Mouse (Mus musculus) midbrain, embryonic 10.5 days (tissue): ENCODE measurements around the gene Cdr1. TPM values are rescaled to one million over a fixed set of nuclear protein-coding genes. Genes with fewer than 3 reads are reported as not detected.

Experiments used
- DNase-seq: peaks from one replicate; pipeline ENCODE4 v3.0.0-alpha.2; 2017; ENCODE audit warnings: low spot score
- H3K27ac ChIP-seq: fragments of 300-500 bp; sonication (generic); replicated peaks from 2 replicates; pipeline ENCODE4 v1.5.1; 2016; ENCODE audit warnings: mild to moderate bottlenecking
- H3K27me3 ChIP-seq: fragments of 300-500 bp; sonication (generic); 2 replicates; pipeline ENCODE4 v1.6.1; 2016; ENCODE audit warnings: low read depth, mild to moderate bottlenecking; ENCODE audit not compliant: poor library complexity, severe bottlenecking
- H3K36me3 ChIP-seq: fragments of 300-500 bp; sonication (generic); 2 replicates; pipeline ENCODE4 v1.6.1; 2016; ENCODE audit warnings: mild to moderate bottlenecking, moderate library complexity
- H3K4me1 ChIP-seq: fragments of 300-500 bp; sonication (generic); 2 replicates; pipeline ENCODE4 v1.6.1; 2016
- H3K4me3 ChIP-seq: fragments of 300-500 bp; sonication (generic); 2 replicates; pipeline ENCODE4 v1.5.1; 2016; ENCODE audit warnings: mild to moderate bottlenecking, moderate library complexity
- H3K9me3 ChIP-seq: fragments of 300-500 bp; sonication (generic); replicated peaks from 2 replicates; pipeline ENCODE4 v1.6.1; 2016; ENCODE audit warnings: mild to moderate bottlenecking
- WGBS: fragments of 180-500 bp; shearing (Covaris S2); methylation state at CpG from one replicate; pipeline ENCODE4 v1.1.7; 2016; 5-methylcytosine and 5-hydroxymethylcytosine counted together
- microRNA-seq: library from miRNA; unstranded; fragments of <30 nt; microRNA quantifications from one replicate; pipeline ENCODE4, GENCODE M21; 2017
- polyA plus RNA-seq: library from polyadenylated mRNA; unstranded; fragments of >200 nt; fragmentation: Nextera tagmentation; extraction: Ambion mirVana; gene quantifications from 2 replicates; pipeline ENCODE4 v1.2.1, GENCODE M21; 2016

The Cdr1 gene
- polyA plus RNA-seq = not detected in 2 replicates

DNA sequence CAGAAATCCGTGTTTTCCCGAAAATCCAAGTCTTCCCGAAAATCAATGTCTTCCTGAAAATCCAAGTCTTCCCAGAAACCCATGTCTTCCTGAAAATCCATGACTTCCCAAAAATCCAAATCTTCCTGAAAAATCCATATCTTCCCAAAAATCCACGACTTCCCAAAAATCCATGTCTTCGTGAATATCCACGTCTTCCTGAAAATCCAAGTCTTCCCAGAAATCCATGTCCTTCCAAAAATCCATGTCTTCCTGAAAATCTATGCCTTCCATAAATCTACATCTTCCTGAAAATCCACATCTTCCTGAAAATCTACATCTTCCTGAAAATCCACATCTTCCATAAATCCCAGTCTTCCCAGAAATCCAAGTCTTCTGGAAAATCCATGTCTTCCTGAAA lies at the start of gene Cdr1:
Gene Cdr1, minus strand, starts transcription at position 101 of the 400 bp plus-strand sequence.
- Histone ChIP-seq H3K4me3 (no peak within 1 kb of the TSS), H3K27ac (no peak within 1 kb of the TSS), H3K36me3 (no peaks in the 10 kb centered on the region), H3K4me1 (no peaks in the 10 kb centered on the region), H3K9me3 (peaks cover 19% of the 10 kb centered on the region; the same call in 1 of the 2 replicates), H3K27me3 (no peaks in the 10 kb centered on the region)
- DNase-seq = no peak
- WGBS = 92% methylated on average over 6 of the region's 6 CpGs

DNA sequence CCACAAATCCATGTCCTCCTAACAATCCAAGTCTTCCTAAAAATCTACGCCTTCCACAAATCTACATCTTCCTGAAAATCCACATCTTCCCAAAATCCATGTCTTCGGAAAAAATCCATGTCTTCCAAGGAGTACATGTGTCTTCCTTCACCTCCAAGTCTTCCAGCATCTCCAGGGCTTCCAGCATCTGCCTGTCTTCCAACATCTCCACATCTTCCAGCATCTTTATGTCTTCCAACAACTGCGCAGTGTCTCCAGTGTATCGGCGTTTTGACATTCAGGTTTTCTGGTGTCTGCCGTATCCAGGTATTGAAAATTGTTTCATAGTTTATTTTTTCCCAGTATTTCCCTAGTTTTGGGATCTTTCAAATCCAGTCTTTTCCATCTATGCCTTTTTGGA lies 511 bp upstream of the Cdr1 start:
- 93% methylated on average over 6 of the region's 6 CpGs for WGBS
- H3K4me3 ChIP-seq = no peak overlapping the region
- no peaks in the 10 kb centered on the region for H3K4me1 ChIP-seq
- no peak overlapping the region for H3K27ac ChIP-seq
- H3K36me3 ChIP-seq = no peaks in the 10 kb centered on the region
- DNase-seq = no peak
- no peaks in the 10 kb centered on the region for H3K27me3 ChIP-seq
- peaks cover 19% of the 10 kb centered on the region; the same call in 1 of the 2 replicates for H3K9me3 ChIP-seq

GRCm38 (mm10) chrX:61166519-61166918 lies 18.8 kb downstream of the Cdr1 start:
- no peak for DNase-seq
- no peaks in the 10 kb centered on the region for H3K27me3 ChIP-seq
- H3K27ac ChIP-seq = no peak overlapping the region
- no peaks in the 10 kb centered on the region for H3K4me1 ChIP-seq
- no peak overlapping the region for H3K4me3 ChIP-seq
- 42% methylated on average over 2 of the region's 2 CpGs for WGBS
- H3K9me3 ChIP-seq = no peaks in the 10 kb centered on the region
- H3K36me3 ChIP-seq = no peaks in the 10 kb centered on the region

GRCm38 (mm10) chrX:61161249-61161648 lies 24.1 kb downstream of the Cdr1 start:
- H3K36me3 ChIP-seq = no peaks in the 10 kb centered on the region
- H3K4me3 ChIP-seq = no peak overlapping the region
- H3K27me3 ChIP-seq = no peaks in the 10 kb centered on the region
- H3K4me1 ChIP-seq = no peaks in the 10 kb centered on the region
- no peak for DNase-seq
- no peaks in the 10 kb centered on the region for H3K9me3 ChIP-seq
- WGBS = 77% methylated on average over 2 of the region's 2 CpGs
- no peak overlapping the region for H3K27ac ChIP-seq

- H3K27me3 ChIP-seq = no peaks in the 10 kb centered on the region
- no peaks in the 10 kb centered on the region for H3K4me1 ChIP-seq
- no peak overlapping the region for H3K4me3 ChIP-seq
- H3K9me3 ChIP-seq = no peaks in the 10 kb centered on the region
- no peak for DNase-seq
- 70% methylated on average over 1 of the region's 1 CpGs for WGBS
- no peaks in the 10 kb centered on the region for H3K36me3 ChIP-seq
- no peak overlapping the region for H3K27ac ChIP-seq
Observed at GRCm38 (mm10) chrX:61154657-61155256, 30.6 kb downstream of the Cdr1 start.

GRCm38 (mm10) chrX:61154246-61154645 lies 31.1 kb downstream of the Cdr1 start:
- Histone ChIP-seq H3K9me3 (no peaks in the 10 kb centered on the region), H3K4me3 (no peak overlapping the region), H3K36me3 (no peaks in the 10 kb centered on the region), H3K27me3 (no peaks in the 10 kb centered on the region), H3K4me1 (no peaks in the 10 kb centered on the region), H3K27ac (no peak overlapping the region)
- no peak for DNase-seq
- 57% methylated on average over 3 of the region's 3 CpGs for WGBS

- 29% methylated on average over 2 of the region's 2 CpGs for WGBS
- H3K9me3 ChIP-seq = no peaks in the 10 kb centered on the region
Observed at GRCm38 (mm10) chrX:61146569-61146968, 38.8 kb downstream of the Cdr1 start.

DNA sequence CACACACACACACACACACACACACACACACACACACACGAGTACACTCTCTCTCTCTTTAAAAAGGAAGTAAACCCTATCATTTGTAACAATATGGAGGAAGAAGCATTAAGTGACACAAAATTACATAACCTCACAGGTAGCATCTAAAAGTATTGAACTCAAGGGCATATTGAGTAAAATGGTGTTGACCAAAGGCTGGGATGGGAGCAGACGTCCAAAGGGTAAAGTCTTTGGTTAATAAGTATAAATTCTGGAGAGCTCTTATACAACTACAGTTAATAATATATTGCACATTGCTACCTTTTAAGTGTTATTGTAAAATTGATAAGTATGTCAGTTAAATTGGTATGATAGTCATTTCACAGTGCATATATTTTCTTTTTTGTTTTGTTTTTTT lies 39.9 kb downstream of the Cdr1 start:
- no peaks in the 10 kb centered on the region for H3K4me1 ChIP-seq
- no peaks in the 10 kb centered on the region for H3K36me3 ChIP-seq
- DNase-seq = no peak
- H3K27ac ChIP-seq = no peak overlapping the region
- H3K9me3 ChIP-seq = no peaks in the 10 kb centered on the region
- 73% methylated on average over 2 of the region's 2 CpGs for WGBS
- no peaks in the 10 kb centered on the region for H3K27me3 ChIP-seq
- no peak overlapping the region for H3K4me3 ChIP-seq

More at GRCm38 (mm10) chrX:61146569-61146968, 38.8 kb downstream of the Cdr1 start:
- Histone ChIP-seq H3K4me3 (no peak overlapping the region), H3K27ac (no peak overlapping the region), H3K36me3 (no peaks in the 10 kb centered on the region), H3K4me1 (no peaks in the 10 kb centered on the region), H3K27me3 (no peaks in the 10 kb centered on the region)
- no peak for DNase-seq

DNA sequence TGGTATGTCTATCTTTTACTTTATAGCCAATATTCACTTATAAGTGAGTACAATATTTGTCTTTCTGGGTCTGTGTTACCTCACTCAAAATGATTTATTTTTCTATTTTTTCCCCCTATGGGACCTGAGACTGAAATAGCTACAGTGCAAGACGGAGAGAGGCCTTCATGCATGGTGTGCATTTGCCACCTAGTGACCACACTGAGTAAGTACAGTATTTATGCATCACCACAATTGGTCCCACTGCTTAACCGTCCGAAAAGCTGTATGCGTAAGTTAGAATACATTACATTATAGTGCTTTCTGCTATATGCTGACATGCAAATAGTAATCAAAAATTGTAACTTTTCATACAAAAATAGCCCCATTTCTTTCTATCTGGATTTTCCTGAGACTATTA lies 50.8 kb downstream of the Cdr1 start:
- no peak overlapping the region for H3K27ac ChIP-seq
- H3K27me3 ChIP-seq = no peaks in the 10 kb centered on the region
- no peak for DNase-seq
- H3K4me3 ChIP-seq = no peak overlapping the region
- H3K36me3 ChIP-seq = no peaks in the 10 kb centered on the region
- 78% methylated on average over 4 of the region's 4 CpGs for WGBS
- no peaks in the 10 kb centered on the region for H3K9me3 ChIP-seq
- H3K4me1 ChIP-seq = no peaks in the 10 kb centered on the region

Small RNA genes lying within 50 kb of the gene (microRNA-seq; reads per million reads assigned to microRNA genes)
- not detected for gene Gm24396
